Mouse (Mus musculus) embryonic facial prominence, embryonic 11.5 days (tissue): ENCODE measurements at regions not wholly inside any gene's neighbourhood (a gene's known extent, or its start where the extent isn't known, plus 50 kb on each side); places are given as distances from the start of the nearest gene placed in this dataset.
A peak's percentile ranks its signal among the peaks of the same experiment; 100 is the strongest.

Experiments
- ATAC-seq: fragments of 200-750 bp; cut with Nextera tagmentation; replicated peaks from 2 replicates; pipeline ENCODE4 v1.8.0; 2017; ENCODE audit warnings: low read depth; ENCODE audit not compliant: insufficient number of reproducible peaks, low FRiP score, low TSS enrichment
- DNase-seq: peaks from one replicate; pipeline ENCODE4 v3.0.0-alpha.2; 2015; ENCODE audit warnings: low spot score
- H3K27ac ChIP-seq: fragments of 300-500 bp; sonication (generic); replicated peaks from 2 replicates; pipeline ENCODE4 v1.5.1; 2014; ENCODE audit warnings: mild to moderate bottlenecking, low read depth, low read length, control low read depth
- H3K27me3 ChIP-seq: fragments of 300-500 bp; sonication (generic); 2 replicates; pipeline ENCODE4 v1.6.1; 2014; ENCODE audit warnings: mild to moderate bottlenecking, low read length, moderate library complexity, mixed read lengths; ENCODE audit not compliant: control insufficient read depth, insufficient read depth
- H3K36me3 ChIP-seq: fragments of 300-500 bp; sonication (generic); replicated peaks from 2 replicates; pipeline ENCODE4 v1.6.1; 2014; ENCODE audit warnings: low read depth, mild to moderate bottlenecking, low read length, moderate library complexity, mixed read lengths; ENCODE audit not compliant: control insufficient read depth, insufficient read depth
- H3K4me1 ChIP-seq: fragments of 300-500 bp; sonication (generic); 2 replicates; pipeline ENCODE4 v1.6.1; 2014; ENCODE audit warnings: low read length, mixed read lengths; ENCODE audit not compliant: control insufficient read depth, insufficient read depth
- H3K4me2 ChIP-seq: fragments of 300-500 bp; sonication (generic); 2 replicates; pipeline ENCODE4 v1.6.1; 2014; ENCODE audit warnings: low read depth, mild to moderate bottlenecking, control low read depth, low read length, moderate library complexity
- H3K4me3 ChIP-seq: fragments of 300-500 bp; sonication (generic); 2 replicates; pipeline ENCODE4 v1.5.1; 2014; ENCODE audit warnings: low read depth, low read length, control low read depth
- H3K9ac ChIP-seq: fragments of 300-500 bp; sonication (generic); replicated peaks from 2 replicates; pipeline ENCODE4 v1.6.1; 2014; ENCODE audit warnings: mild to moderate bottlenecking, control low read depth, low read length
- H3K9me3 ChIP-seq: fragments of 300-500 bp; sonication (generic); replicated peaks from 2 replicates; pipeline ENCODE4 v1.6.1; 2016; ENCODE audit warnings: mild to moderate bottlenecking, low read length, inconsistent platforms, mixed read lengths; ENCODE audit not compliant: control insufficient read depth
- WGBS: fragments of 180-500 bp; shearing (Covaris S2); extraction: QIAGEN DNeasy Blood & Tissue Kit; methylation state at CpG from one replicate; pipeline ENCODE4 v1.1.7; 2014; 5-methylcytosine and 5-hydroxymethylcytosine counted together

GRCm38 (mm10) chr3:61092031-61092430 is 89.4 kb downstream of the P2ry1 start:
- Histone ChIP-seq H3K4me3 (no peak overlapping the region), H3K4me2 (no peak overlapping the region), H3K9me3 (no peaks in the 10 kb centered on the region), H3K27me3 (no peaks in the 10 kb centered on the region), H3K36me3 (no peaks in the 10 kb centered on the region), H3K4me1 (no peaks in the 10 kb centered on the region), H3K9ac (no peak overlapping the region), H3K27ac (no peak overlapping the region)
- no peak for DNase-seq
- ATAC-seq = no peak
- 93% methylated on average over 2 of the region's 2 CpGs for WGBS

- DNase-seq (no peak), ATAC-seq (no peak)
- Histone ChIP-seq H3K4me1 (no peaks in the 10 kb centered on the region), H3K27me3 (no peaks in the 10 kb centered on the region), H3K4me2 (no peak overlapping the region), H3K9me3 (no peaks in the 10 kb centered on the region), H3K9ac (no peak overlapping the region), H3K36me3 (no peaks in the 10 kb centered on the region), H3K4me3 (no peak overlapping the region), H3K27ac (no peak overlapping the region)
Observed at GRCm38 (mm10) chr3:61116364-61116763, 113.8 kb downstream of the P2ry1 start.

- WGBS = 60% methylated on average over 1 of the region's 1 CpGs
- Histone ChIP-seq H3K4me2 (no peak overlapping the region), H3K36me3 (no peaks in the 10 kb centered on the region), H3K27ac (no peak overlapping the region), H3K9me3 (no peaks in the 10 kb centered on the region), H3K27me3 (no peaks in the 10 kb centered on the region), H3K4me1 (no peaks in the 10 kb centered on the region), H3K4me3 (no peak overlapping the region), H3K9ac (no peak overlapping the region)
- DNase-seq = no peak
- ATAC-seq = no peak
Observed at GRCm38 (mm10) chr3:61133096-61133495, 130.5 kb downstream of the P2ry1 start.

- WGBS = 81% methylated on average over 2 of the region's 2 CpGs
- Histone ChIP-seq H3K4me1 (no peaks in the 10 kb centered on the region), H3K9ac (no peak overlapping the region), H3K4me3 (no peak overlapping the region), H3K27me3 (no peaks in the 10 kb centered on the region), H3K36me3 (no peaks in the 10 kb centered on the region), H3K9me3 (no peaks in the 10 kb centered on the region), H3K4me2 (no peak overlapping the region), H3K27ac (no peak overlapping the region)
- DNase-seq (no peak), ATAC-seq (no peak)
Observed at GRCm38 (mm10) chr3:61154087-61154486, 151.5 kb downstream of the P2ry1 start.

- H3K4me2 ChIP-seq = no peak overlapping the region
- no peak overlapping the region for H3K27ac ChIP-seq
- no peak overlapping the region for H3K4me3 ChIP-seq
- WGBS = 80% methylated on average over 4 of the region's 4 CpGs
- H3K27me3 ChIP-seq = no peaks in the 10 kb centered on the region
- H3K9ac ChIP-seq = no peak overlapping the region
- no peak for DNase-seq
- H3K9me3 ChIP-seq = no peaks in the 10 kb centered on the region
- ATAC-seq = no peak
- no peaks in the 10 kb centered on the region for H3K36me3 ChIP-seq
- H3K4me1 ChIP-seq = no peaks in the 10 kb centered on the region
Observed at GRCm38 (mm10) chr3:61159811-61160210, 157.2 kb downstream of the P2ry1 start.

- Histone ChIP-seq H3K9ac (no peak overlapping the region), H3K9me3 (no peaks in the 10 kb centered on the region), H3K36me3 (no peaks in the 10 kb centered on the region), H3K4me2 (no peak overlapping the region), H3K27ac (no peak overlapping the region), H3K4me1 (no peaks in the 10 kb centered on the region), H3K4me3 (no peak overlapping the region), H3K27me3 (no peaks in the 10 kb centered on the region)
- DNase-seq (no peak), ATAC-seq (no peak)
Observed at GRCm38 (mm10) chr3:61161384-61161783, 158.8 kb downstream of the P2ry1 start.

- Histone ChIP-seq H3K9me3 (no peaks in the 10 kb centered on the region), H3K4me3 (no peak overlapping the region), H3K27me3 (no peaks in the 10 kb centered on the region), H3K9ac (no peak overlapping the region), H3K36me3 (no peaks in the 10 kb centered on the region), H3K4me1 (no peaks in the 10 kb centered on the region), H3K4me2 (no peak overlapping the region), H3K27ac (no peak overlapping the region)
- ATAC-seq (no peak), DNase-seq (peak; percentile 2)
- 17% methylated on average over 1 of the region's 1 CpGs for WGBS
Observed at GRCm38 (mm10) chr3:61185789-61186188, 175.6 kb upstream of the Rap2b start.

- H3K36me3 ChIP-seq = no peaks in the 10 kb centered on the region
- H3K9me3 ChIP-seq = no peaks in the 10 kb centered on the region
- H3K27ac ChIP-seq = no peak overlapping the region
- DNase-seq = no peak
- no peak overlapping the region for H3K9ac ChIP-seq
- ATAC-seq = no peak
- no peak overlapping the region for H3K4me2 ChIP-seq
- H3K4me1 ChIP-seq = no peaks in the 10 kb centered on the region
- no peak overlapping the region for H3K4me3 ChIP-seq
- H3K27me3 ChIP-seq = no peaks in the 10 kb centered on the region
Observed at GRCm38 (mm10) chr3:61188662-61189061, 172.8 kb upstream of the Rap2b start.

GRCm38 (mm10) chr3:61216562-61216961 is 144.9 kb upstream of the Rap2b start:
- no peak overlapping the region for H3K4me3 ChIP-seq
- H3K4me2 ChIP-seq = no peak overlapping the region
- H3K27me3 ChIP-seq = no peaks in the 10 kb centered on the region
- no peak overlapping the region for H3K27ac ChIP-seq
- H3K9me3 ChIP-seq = no peaks in the 10 kb centered on the region
- no peaks in the 10 kb centered on the region for H3K4me1 ChIP-seq
- H3K36me3 ChIP-seq = no peaks in the 10 kb centered on the region
- no peak for ATAC-seq
- DNase-seq = no peak
- H3K9ac ChIP-seq = no peak overlapping the region
- WGBS = 54% methylated on average over 4 of the region's 4 CpGs
